Mouse (Mus musculus): ENCODE results near the gene Gm45521.

- TF ChIP-seq CTCF (IDR thresholded peaks at IDR 0.05; ENCODE audit: extremely low read depth, insufficient read depth, low read length) (no peak), POLR2A (IDR thresholded peaks at IDR 0.05; ENCODE audit: extremely low read depth, insufficient read depth, low read length) (no peak)
Observed at GRCm38 (mm10) chr14:7977471-7977870, 20.4 kb downstream of the Gm45521 start.
